Mouse (Mus musculus) kidney, postnatal 10 days (tissue): ENCODE results near the gene Zfand4.
A peak's percentile ranks its signal among the peaks of the same experiment; 100 is the strongest.
"Not testable (repeated sequence)": the region's sequence is repeated elsewhere in the genome, so short reads cannot be mapped to it uniquely, and the experiment has no call there.

Experiments used
- DNase-seq: peaks from one replicate; pipeline ENCODE4 v3.0.0; 2021; ENCODE audit warnings: mixed read lengths

Gene Zfand4

DNA sequence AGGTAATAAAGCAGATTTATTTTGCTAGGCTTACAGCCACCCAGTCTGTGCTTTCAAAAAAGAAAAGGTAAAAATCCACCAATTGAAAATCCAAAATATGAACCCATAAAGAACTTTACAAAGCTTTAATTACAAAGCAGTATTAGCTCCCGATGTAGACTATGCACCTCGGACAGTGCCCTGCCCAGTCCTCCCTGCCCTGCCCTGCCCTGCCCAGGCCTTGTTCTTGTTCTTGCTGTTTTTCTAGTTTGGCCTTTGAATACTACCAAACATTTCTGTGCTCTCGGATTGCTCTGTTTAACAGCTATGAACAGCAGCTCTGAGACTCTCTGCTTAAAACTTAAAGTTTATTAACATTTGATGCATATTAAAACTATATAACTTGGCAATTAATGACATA, 62.6 kb downstream of the Zfand4 start:
- no peak for DNase-seq

- DNase-seq = peak; percentile 28
Measured at GRCm38 (mm10) chr6:116331396-116331795, 67.4 kb downstream of the Zfand4 start.

DNA sequence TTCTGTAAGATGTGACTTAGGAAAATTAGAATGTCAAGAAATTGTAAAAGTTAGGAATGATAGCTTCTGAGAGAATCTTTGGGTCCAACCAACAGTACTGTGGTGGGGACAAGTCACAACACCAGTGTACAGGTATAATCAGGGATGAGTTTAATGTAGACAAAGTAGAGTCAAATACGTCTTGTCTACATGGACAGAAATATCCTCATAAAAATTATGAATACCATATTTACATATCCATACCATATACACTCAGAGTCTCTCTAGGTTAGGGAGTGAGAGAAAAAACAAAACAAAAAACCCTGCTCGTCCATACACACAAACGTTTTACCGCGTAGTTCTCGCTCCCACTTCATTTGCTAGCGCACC, 73.4 kb downstream of the Zfand4 start:
- no peak for DNase-seq

DNA sequence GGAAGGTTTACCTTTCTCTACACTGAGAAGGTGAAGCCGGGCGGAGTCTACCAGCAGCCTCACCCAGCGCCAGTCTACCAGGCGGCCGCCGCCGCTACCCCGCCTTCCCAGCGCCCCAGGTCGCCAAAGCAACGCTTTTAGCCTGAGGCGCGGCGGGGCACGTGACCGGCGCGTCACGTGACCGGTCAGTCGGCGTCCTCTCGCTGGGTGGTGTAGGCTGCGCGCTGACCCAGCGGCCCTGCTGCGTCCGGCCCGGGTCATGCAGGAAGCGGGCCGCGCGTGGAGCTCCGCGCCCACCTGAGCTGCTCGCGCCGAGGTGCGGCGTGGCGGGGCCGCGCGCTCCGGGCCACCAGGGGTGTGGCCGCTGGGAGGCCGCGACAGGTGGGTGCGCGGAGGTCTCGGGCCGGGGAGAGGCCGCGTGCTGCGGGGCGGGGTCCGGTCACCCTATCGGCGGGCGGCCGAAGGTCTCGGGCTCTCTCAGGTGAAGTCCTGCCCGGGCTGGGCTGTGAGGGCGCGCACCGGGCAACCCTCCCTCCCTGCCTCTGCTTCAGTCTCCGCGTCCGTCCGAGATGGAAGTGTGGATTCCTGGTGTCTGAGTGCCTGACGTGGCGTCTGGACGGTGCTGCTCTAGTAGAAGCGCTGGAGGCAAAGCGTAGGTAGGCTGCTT, 73.9 kb downstream of the Zfand4 start, which contains the start of gene March8:
Gene March8 (plus strand): TSS at position 190 of the 667 bp plus-strand sequence.
- peak; percentile 98 for DNase-seq

DNA sequence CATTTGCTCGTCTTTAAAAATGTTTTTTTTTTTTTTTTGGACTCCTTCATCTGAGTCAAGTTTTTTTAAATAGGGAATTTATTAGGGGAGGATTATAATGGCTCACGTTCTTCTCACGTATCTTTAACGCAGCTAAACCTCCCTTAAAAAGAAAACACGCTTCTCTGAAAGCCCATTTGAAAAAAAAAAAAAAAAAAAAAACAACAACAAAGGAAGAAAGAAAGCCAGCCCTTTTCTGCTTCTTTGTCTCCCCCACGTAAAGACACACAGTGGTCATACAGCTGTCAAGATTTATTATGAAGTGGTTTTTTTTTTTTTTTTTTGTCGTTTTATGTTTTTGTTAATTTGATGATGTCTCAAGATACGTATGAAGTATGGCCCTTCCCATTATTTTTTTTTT, 74.5 kb downstream of the Zfand4 start:
- no peak for DNase-seq

DNA sequence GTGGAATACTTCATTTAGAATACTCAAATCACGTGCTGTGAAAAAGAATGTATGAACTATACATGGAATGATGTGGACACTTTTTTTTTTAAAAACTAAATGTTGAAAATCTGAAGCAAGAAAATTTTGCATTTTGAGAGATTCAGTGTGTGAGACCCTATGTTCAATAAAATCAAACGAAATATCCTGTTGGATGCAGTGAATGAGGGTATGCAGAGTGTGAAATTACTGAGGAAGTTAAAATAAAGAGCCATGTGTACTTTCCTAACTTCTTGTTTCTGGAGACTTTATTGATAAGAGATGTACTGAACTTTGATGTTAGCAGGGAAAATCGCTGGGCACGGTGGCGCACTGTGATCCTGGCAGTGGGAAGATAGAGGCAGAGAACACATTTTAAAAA, 75.1 kb downstream of the Zfand4 start:
- DNase-seq = no peak

DNA sequence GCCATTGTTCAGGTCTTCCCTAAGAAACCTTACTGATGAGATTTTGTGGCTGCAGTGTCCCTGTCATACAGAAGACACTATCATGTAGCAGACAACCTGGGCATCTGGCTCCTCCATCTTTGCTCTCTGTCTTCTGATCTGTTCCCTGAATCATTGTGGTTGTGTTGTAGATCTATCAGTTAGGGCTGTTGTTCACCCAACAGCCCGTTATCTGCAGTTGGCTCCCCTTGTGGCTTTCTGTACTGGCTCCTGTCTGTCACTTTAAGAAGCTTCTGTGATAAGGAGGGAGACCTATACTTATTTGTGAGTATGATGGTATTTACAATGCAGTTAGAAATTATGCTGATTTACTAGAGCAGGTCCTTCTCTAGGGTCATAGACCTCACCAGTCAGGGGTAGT, 76.5 kb downstream of the Zfand4 start:
- DNase-seq = no peak

- DNase-seq = no peak
Measured at GRCm38 (mm10) chr6:116347953-116348352, 83.9 kb downstream of the Zfand4 start.

DNA sequence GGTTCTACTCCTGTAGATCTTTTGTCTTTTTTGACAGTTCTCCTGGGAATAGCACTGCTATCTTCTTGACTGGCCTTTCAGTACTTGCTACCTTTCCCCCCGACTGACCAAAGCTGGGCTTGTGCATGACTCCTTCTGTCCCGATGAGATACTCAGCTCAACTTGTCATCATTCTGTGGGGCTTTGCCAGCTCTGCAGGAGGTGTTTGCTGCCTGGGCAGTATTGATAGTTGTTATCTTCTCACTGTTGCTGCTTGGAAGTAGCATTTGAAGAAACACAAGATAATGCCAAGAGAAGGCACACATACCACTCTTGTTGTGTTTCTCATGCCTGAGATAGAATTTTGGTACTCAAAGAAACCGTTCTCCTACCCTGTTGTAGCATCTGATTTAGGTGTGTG, 86.0 kb downstream of the Zfand4 start:
- DNase-seq = no peak

DNA sequence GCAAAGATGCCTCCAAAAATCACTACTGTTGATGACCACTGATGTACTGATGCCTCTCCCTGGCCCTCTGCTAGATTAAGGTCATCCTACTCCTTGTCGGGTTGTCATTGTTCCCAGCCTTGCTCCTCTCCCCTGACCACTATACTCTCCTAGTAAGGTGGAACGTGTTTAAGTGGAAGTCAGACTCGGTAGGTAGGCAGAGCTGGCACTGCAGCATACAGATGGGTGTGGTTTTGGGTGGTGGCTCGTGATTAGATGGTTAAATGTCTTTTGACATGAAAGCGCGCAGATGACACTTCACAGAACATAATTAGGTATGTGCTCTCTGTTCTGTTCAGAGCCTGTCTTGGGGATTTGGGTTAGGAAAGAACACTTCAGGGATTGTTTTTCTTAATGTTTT, 86.6 kb downstream of the Zfand4 start:
- DNase-seq = no peak

DNA sequence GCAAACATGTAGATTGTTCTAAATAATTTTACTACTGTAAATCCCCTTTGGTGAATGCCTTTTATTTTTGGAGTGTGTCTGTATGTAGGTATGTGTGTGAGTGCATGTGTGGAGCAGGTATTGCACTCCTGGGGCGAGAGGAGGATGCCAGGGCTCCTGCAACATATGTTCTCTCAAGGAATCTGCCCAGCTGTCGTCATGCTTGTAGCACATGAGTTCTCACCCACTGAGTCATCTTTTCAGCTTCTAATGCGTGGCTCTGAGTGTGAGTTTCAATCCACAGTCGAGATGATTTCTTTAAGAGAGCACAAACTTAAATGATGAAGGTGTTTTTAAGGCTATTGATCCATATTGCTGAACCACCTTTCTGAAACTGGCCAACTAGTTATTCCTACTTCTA, 87.5 kb downstream of the Zfand4 start:
- no peak for DNase-seq

DNA sequence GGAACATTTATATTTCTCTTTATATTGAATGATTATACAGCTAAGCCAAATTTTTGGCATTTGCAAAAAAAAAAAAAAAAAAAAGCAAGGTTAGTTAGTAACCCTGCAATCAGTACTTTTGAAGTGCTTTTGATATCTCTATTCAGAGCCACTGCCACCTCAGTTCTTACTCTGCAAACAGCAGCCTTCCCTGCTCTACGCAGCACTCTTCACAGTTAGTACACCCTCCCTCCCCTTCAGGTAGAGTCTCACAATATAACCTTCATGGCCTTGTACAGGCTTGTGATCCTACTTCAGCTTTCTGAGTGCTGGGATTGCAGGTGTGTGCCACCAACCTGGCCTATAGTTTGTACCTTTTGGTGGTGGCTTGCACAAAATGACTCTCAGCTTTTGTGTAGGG, 89.4 kb downstream of the Zfand4 start:
- DNase-seq = no peak

DNA sequence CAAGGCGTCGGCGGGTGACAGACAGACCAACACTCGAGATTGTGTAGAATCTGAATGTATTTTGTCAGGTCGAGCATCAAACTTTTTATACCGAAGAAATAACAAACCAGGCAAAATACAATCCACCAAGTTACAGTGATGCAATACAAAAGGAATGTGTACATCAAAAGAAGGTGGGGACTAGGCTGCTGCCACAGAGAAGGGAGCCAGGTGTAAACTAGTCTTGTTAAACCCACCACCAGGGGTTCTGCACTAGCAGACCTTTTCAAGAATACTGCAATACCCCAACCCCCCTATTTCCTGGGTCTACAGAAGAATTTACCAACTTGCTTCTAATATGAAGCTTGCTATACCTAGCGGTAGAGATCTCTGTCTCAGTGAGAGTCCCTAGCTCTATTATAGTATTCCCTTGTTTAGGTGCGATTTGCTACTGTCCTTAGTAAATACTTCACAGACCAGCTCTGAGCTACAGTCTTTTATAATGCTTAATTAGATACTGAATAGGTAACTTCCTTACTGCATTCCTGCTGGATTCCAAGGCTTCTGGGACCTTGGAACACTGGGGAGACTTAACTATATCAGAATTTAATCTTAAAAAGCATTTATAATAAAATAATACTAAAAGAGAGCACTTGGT, 92.4 kb downstream of the Zfand4 start:
- not testable (repeated sequence) for DNase-seq

GRCm38 (mm10) chr6:116356948-116357325, 92.9 kb downstream of the Zfand4 start:
- DNase-seq = no peak

GRCm38 (mm10) chr6:116358056-116358455, 94.0 kb downstream of the Zfand4 start:
- DNase-seq = no peak

DNA sequence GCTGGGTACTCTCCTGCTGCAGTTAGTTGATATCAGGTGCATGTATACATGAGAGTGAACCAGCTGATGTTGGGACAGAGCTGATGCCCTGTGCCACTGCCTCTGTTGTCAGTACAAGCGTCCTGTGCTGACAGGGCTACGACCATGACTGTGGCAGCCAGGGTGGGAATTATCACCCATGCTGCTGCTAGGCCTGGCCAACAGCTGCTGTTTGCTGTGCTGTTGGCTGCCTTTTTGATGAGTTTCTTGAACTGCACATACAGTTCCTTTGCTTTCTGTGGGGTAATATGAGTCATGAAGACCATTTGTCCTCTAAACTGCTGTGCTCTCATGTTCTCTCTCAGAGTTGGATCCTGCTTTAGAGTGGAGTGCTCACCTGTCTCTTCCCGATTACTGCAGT, 95.2 kb downstream of the Zfand4 start:
- no peak for DNase-seq

- no peak for DNase-seq
Measured at GRCm38 (mm10) chr6:116361463-116361862, 97.4 kb downstream of the Zfand4 start.

GRCm38 (mm10) chr6:116361993-116362392, 98.0 kb downstream of the Zfand4 start:
- DNase-seq = no peak

GRCm38 (mm10) chr6:116367971-116368370, 103.9 kb downstream of the Zfand4 start:
- no peak for DNase-seq

- DNase-seq = no peak
Measured at GRCm38 (mm10) chr6:116369811-116370210, 105.8 kb downstream of the Zfand4 start.

DNA sequence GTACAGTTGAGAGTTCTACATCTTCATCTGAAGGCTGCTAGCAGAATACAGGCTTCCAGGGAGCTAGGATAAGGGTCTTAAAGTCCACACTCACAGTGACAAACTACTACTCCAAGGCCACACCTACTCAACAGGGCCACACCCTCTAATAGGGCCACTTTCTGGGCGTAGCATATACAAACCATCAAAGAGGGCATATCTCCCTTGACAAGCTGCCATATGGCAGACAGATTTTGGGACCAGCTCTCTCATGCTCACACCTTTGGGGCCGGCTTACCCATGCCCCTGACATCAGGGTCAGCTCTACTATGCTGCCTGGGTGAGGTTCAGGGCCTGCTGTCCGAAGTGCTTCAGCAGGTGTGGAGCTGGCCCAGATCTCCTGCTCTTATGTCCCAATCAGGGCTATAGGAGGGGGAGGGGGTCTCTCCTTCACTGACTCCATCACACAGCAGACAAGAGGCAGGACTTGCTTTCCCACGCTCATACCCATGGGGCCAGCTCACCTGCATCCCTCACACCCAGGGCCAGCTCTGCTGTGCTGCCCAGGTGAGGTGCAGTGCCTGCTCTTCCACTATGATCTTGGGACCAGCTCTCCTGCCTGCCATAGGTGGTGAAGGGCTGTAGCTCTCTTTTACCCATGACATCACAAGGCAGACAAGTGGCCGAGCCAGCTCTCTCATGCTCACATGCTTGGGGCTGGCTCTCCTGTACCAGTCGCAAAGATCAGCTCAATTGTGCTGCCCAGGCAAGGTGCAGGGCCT, 106.4 kb downstream of the Zfand4 start:
- no peak for DNase-seq

GRCm38 (mm10) chr6:116371500-116371899, 107.5 kb downstream of the Zfand4 start:
- DNase-seq = no peak

DNA sequence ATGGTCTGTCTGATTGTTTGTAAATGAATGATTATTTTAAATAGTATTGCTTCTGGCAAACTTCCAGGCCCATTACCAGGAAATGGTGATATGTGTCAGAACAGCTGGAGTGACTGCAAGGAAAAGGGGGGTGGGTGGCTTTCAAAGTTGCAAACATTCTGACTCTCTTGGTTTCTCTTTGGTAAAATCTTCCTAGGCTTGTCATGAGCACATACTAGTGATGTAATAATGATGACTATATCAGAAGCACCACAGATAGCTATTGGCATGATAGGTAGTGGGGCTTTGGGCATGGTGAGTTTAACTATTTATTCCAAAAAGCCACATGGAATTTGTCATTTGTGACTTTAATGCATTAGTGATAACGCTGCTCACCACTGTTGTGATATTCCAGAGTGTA, 110.1 kb downstream of the Zfand4 start:
- DNase-seq = no peak

DNA sequence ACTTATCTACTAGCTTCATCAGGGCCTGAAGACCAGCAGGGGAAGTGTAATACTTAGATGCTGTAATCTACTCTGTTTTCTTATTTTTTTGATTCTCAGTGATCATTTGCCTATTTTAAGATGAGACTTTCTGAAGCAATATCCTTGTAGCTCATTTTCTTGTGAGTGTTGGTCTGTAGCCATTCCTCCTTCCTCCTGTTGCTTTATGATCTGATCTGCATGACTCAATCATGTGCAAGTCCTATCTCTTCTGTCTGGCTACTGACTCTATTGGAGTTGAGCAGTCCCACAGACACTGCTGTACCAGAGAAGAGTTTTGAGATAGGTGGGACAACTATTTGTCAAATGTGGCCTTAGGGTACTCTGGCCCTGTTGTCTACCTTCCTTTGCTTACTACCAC, 110.6 kb downstream of the Zfand4 start:
- no peak for DNase-seq
